Mouse (Mus musculus) kidney, adult 8-10 months (tissue): Measurements from ENCODE around the gene Hoxa13.

Experiments
- DNase-seq, 2 experiments: peaks; one replicate each; pipeline ENCODE4 v3.0.0; 2022

The Hoxa13 gene

DNA sequence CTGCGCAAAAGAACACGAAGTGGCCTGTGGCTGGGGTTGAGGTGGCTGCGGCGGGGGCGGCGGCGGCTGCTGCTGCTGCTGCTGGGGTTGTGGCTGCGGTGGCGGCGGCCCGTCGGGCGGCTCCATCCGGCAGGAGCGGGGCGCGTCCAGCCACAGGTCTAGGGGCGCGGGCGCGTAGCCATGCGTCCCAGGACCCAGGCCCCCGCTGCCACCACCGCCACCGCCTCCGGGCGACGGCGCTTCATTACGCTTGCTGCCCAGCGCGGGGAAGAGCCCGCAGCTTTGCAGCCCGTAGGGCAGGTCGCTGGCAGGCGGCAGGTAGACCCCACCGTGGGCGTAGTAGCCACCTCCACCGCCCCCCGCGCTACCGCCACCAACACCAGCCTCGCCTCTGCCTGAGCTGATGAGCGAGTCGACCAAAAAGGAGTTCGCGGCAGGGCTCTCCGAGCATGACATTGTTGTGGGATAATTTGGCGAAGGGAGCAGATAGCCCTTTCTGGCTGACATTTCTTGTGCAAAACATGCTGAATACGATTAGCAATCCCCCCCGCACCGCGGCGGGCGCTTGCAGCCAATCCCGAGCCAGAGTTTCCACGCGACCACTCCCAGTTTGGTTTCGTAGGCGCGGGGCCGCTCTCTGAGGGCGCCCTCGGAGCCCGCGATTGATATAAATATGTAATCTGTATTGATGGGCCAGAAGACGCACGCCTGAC, 26.1 kb downstream of the Hoxa13 start:
- DNase-seq, result no peak

DNA sequence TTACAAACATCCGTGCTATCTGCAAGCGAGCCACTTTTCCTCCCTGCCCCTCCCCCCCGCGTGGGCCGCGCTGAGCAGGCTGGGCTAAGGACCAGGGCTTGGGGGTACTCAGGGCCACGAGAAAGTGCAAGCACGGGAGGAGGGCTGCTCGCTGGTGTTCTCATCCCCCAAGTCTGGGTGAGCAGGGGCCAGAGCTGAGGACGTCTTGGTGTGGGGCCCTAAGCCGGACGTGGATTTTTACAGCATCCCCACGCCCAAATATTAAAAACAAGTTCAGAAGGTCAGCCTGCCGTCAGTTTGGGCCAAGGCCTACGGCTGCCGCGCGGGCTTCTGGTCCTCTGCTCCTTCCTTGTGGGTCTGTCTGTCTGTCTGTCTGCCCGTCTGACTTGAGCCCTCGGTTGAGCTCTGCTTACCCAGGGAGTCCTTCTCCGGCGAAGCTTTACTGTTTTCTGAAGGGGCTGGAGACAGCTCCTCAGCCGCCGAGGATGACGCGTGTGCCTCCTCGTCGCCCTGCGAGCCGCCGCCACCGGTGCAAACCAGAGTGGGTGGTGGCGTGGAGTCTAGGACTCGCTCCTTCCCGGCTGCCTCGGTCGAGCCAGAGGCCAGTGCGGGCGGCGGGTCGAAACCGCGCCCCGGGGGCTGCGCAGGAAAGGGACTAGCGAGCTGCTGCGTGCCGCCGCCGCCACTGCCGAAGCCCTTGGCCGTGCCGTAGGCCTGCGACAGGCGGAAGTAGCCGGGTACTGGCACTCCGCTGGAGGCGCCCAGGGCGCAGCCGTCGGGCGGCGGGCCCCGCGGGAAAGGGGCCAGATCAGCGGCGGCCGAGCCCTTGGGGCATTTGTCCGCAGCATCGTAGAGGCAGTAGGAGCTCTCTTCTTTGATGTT, 26.9 kb downstream of the Hoxa13 start:
- peak; percentile 88 to 90 for DNase-seq

DNA sequence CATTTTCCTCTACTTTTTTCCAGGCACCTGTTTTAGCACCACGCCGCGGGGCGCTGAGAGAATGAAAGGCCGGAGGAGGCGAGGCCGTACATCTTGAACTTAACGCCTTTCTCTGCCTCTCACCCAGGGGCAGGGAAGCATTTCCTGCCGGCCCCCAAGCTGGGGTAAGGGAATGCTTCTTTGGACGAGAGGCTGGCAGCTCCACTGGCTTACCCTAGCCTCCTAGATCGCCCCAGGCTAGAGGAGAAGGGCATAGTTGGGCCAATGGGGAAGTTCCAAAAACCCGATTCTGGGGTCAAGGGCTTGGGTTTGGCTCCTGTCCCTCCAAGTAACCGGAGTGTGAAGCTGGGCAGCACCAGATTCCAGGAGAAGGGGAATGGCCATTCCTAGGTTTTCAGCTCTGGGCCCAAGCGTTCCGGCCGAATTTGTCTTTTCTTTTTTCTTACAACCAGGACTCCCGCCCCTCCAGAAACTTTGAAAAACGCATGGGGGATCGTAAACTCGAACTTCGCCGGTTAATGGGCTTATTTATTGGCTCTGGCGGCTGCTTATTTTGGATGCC, 27.6 kb downstream of the Hoxa13 start:
- no peak for DNase-seq

DNA sequence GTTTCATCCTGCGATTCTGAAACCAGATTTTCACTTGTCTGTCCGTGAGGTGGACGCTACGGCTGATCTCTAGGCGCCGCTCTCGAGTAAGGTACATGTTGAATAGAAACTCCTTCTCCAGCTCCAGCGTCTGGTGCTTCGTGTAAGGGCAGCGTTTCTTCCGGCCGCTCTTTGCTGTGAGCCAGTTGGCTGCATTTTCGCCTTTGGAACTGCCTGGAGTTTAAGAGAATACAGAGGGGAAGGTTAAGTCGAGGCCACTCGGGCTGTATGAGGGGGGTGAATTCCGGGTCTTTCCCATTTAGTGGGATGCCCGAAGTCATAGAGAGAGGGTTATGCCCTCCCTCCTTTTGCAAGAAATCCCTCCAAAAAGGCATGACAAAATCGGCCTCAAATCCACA, 28.1 kb downstream of the Hoxa13 start:
- DNase-seq, result no peak

DNA sequence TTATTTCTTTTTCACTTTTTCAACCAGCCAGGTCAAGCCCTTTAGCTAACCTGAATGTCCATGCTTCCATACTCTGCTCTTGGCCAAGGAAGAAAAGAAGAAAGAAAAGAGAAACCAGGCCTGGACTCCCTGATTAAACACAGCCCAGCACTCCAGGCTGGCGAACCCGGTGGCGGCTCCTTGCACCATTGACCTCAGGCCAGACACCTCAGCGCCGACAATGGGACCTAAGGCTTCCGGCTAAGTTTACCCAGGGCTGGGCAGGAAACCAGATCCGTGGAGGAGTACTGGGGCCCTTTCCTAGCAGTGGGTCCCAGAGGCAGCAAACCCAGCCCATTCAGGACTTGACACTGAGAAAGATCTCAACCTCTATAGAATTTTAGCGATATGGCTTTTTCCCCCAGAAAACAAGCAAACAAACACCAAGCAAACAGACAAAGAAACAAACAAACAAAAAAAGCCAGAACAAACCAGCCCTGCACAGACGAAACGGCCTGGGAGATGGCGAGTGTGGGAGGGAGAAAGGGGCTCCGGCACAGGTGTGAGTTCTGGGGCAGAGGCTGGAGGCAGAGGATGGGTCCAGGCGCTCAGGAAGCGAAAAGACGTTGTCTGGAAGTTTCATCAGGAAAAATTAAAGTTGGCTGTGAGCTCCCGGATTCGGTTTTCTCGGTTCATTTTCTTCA, 28.7 kb downstream of the Hoxa13 start:
- DNase-seq, result peak in 1 of 2 experiments; percentile 67

DNA sequence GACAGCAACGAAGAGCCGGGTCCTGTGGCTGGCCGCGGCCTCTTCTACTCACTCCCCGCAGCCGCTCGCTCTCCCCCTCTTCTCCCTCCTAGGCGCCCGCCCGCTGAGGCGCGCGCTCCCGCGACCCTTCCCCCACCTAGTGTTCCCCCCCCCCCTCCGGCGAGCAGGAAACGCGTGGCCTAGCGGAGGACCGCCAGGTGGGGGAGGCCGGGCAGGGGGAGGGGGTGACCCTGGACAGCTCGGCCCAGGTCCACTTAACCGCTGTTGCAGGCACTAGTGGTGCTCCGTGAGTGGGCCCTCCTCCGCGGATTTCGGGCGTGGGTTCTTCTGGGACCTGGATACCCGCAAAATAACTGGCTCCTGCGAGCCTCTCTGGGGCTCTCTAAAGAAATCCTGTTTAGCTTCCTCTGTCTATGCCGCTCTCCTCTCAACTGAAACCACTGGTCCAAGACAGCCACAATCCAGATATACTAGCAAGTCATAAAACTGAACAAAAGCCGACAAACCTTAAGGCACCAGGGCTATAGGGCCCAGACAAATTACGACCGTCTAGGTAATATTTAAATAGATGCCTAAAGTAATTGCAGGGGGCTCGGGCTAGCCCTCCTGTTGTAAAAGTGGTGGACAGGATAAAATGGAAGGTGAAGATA, 30.0 kb downstream of the Hoxa13 start, which contains the start of gene Hoxa9:
TSS of gene Hoxa9 (minus strand) at position 574 of the 650 bp plus-strand sequence.
- peak in 1 of 2 experiments; percentile 54 for DNase-seq

DNA sequence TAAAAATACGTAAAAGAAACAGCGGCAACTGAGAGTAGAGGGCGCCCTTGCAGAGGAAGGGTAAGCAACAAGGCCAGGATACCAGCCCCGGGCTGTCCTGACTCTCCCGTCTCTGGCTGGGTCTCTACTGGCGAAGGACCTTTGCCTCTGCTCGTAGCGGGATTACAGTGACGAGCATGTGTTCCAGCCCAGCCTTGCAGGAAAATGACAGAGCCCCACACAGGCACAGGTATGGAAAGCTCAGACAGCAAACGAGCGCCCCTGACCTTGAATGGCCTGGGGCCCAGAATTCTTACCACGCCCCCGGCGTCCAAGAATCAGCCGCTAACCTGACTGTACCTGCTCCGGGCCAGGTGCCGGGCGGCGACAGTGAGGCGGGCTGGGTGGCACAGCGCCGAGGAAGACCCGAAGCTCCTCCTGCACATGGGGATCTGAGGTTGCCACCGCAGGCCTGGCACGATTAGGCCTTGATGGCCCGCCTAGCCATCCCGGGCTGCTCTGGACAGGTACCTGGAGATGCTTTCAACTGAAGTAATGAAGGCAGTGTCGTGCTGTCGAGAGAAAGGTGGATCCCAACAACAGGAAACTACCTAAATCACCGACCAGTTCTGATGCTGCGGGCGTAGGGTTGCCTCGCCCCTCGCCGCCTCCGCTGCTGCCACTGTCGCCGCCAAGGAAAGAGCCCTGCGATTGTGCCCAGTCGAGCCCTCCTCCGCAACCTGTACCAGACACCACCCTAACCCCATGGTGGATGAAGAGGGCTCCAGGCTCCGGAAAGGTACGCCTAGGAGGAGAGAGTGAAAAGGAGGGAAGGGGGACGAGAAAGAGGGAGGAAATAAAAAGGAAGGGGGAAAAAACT, 30.9 kb downstream of the Hoxa13 start:
- DNase-seq, result peak; percentile 83 to 86

DNA sequence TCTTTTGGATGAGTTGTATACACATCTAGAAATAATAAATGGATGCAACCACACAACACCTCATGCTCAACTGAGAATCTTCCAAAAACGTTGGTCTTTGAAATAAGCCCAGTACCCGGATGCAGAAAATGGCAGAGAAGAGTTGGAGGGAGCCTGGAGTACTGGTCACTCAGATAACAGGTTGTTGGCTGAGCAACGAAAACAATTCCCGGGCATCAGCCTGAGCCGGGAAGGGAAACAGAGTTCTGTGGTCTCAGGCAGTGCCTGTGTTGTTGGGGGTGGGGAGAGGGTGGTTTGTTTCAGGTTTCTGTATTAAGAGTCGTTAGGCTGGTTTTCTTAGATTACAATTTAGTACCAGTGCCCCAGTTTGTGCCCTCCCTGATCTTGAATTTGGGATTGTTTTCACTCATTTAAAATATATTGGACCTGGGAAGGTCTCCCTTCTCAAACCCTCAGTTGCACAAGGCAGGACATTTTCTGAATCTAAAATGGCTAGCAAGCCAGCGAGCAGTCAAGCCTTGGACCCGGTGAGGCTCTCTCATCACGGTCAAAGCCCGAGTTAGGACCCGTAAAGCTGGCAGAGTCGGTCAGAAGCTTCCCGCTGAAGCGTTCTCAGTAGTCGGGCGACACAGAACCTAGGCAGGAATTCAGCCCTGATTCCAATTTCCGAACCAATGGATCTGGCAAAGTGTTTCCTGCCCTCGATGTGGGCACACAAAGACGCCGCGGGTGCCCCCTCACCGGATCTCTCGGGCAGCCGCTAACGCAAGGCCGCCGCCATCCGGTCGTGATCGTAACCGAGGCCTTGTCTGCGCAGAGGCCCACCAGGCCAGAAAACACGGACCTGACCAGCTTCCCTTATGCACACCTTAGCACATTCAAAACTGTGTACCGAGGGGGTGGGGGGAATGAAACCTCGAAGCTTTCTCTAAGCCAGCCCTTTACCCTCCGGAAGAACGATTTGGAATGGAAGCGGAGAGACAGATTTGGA, 31.9 kb downstream of the Hoxa13 start:
- DNase-seq, result peak; percentile 15 to 60

DNA sequence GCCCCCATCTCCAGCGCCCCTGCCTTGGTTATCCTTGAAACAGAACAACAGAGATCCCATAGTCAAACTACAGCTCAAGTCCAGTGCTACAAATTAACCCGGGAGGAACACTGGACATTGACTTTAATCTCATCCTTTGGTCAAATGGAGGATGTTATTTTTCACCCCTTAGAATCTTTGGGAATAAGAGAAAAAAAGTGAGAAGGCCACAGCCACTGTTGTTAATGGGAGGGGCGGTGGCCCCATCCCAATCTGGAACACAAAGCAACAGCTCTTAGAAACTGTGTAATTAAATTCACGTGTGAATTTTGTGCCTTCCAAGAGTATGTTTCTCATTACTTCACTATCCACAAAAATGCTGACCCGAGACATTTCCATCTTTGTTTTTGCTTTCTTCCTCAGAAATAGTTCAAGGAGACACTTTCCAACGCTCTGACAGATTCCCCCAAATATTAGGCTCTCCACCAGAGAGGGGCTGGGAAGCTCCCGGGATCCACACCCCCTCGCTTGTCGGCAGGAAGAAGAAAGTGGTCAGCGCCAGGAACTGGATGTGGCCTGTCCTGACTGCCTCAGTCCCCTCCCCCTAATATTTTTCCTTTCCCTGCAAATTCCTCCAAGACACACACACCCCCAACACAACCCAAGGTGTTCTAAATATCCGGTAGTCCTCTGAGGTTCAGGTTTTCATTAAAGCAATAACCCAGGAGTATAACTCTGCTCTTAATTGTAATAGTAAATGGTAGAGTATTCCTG, 33.0 kb downstream of the Hoxa13 start:
- DNase-seq, result peak; percentile 46 to 51

DNA sequence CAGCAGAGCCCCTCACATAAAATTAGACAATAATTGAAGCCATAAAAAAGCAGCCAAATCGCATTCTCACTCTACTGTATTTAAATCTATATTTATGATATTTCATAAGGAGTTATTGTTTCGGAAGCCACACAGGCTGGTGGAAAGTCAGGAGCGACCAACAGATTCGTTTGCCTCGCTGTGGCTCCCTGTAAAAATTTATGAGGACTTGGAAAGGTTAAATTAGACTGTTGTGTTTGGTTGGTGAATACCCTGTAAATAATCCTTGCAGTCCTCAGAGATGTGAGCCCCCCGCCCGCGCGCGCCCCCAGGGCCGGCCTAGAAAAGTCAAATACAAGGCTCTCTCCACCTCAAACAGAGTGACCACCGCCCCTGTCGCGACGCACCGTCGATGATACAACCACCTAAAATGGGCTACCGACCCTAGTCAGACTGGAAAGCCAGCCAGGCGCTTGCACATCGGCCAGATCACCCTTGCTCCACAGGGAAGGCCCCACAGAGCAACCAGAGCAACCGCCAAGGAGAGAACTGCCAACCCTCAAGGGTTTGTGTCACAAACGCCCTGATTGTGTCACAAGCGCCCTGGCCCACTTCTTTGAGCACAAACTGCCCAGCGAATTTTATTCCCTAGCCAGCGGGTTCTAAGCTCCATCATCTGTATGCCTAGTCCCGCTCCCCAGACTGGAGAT, 34.0 kb downstream of the Hoxa13 start:
- peak in 1 of 2 experiments; percentile 37 for DNase-seq

DNA sequence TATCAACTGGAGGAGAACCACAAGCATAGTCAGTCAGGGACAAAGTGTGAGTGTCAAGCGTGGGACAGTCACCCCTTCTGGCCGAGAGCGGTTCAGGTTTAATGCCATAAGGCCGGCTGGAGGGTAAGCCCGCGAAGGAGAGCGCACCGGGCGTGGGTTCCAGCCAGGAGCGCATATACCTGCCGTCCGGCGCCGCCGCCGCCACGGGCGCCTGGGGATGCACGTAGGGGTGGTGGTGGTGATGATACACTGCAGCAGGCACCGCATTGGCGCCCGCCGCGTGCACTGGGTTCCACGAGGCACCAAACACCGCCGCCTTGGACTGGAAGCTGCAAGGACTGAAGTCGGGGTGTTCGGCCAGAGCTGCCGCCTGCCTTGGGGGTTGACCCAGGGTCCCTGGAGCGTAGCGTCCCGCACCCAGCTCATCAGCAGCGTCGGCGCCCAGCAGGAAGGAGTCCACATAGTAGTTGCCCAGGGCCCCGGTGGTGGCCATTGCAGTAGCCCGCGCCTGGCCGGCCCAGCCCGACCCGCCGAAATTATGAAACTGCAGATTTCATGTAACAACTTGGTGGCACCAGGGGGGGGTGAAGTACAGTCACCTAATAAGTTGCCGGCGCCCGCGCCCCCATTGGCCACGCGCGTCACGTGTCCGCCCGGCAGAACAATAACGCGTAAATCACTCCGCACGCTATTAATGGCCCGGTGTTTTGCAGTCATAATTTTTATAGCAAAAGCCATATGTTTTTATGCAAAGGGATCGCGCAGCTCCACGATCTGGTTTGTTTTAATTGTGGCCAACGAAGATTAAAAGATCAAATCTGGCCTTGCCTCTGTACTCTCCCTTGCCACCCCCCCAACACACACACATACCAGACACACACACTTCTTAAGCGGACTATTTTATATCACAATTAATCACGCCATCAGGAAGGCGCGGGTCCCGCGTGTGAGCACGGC, 34.8 kb downstream of the Hoxa13 start:
- DNase-seq, result peak; percentile 90 to 91

DNA sequence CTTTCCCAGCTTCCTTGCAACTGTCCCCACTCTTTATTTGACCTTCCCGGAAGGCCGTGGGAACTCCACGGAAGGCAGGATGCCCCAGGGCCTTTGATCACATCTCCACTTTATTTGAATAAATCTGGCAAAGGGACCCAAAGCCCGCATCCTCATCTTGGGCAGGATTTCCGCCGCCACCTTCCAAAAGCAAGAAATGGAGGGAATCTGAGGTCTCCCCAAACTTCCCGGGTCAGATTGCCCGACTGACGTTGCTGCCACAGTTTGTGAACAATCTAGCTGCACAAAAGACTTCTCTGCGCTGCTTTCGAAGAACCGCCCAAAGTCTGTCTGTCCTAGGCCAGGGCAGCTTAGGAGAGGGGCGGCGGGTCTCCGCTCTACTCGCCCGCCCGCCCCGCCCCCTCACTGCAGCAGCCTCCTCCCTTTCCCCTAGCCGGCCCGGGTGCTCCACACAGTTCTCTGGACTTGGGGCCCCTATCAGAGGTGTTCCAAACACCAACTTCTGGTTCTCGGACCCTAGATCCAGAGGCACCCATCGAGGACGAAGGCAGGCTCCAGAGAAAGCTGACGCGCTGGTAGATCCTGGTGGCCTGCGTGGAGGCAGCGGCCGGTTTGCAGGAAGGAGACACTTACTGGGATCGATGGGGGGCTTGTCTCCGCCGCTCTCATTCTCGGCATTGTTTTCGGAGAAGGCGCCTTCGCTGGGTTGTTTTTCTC, 35.6 kb downstream of the Hoxa13 start:
- DNase-seq, result peak in 1 of 2 experiments; percentile 35

DNA sequence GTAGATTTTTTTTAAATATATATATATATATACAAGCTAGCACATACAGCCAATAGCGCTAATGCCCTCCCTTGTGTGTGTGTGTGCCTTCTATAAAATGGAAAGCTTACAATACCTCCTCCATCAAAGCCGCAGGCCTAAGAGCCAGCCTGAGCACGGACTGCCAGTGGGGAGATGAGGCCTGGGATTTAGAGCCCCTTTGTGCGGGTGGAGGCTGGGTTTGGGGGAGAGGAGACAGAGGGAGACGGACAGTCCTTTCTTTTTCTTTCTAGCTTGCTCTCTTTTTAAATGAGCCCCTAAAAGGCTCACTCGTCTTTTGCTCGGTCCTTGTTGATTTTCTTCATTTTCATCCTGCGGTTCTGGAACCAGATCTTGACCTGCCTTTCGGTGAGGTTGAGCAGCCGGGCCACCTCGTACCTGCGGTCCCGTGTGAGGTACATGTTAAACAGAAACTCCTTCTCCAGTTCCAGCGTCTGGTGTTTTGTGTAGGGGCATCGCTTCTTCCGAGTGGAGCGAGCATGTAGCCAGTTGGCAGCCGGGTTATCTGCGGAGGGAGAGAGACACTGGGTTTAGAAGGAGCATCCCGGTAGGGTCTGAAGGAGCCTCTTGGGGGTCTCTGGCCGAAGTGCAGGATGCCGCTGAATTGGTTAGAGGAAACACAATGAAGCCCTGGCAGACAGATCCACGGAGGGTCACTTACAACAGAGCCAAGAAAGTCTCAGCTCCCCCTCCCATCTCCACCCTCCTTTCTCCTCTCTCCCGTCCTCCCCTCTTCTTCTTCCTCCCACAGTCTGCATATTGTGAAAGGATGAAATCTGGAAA, 36.5 kb downstream of the Hoxa13 start:
- peak in 1 of 2 experiments; percentile 37 for DNase-seq

DNA sequence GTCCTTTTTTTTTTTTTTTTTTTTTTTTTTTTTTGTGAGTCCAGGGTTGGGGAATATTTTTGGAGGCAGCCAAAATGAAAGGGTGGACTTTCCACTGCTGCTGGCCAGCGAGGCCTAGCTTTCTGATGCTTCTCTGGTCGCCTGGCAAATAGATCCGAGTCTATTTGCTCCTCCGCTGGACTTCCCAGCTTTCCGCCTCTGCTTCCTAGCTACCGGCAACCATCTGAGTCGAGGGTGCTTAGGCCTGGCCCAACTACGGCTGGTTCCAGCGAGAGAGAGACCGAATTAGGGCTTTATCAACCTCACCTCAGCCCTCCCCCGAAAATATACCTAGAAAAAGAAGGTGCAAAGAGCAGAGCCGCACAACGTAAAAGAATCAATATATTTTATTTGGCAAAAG, 38.0 kb downstream of the Hoxa13 start:
- peak in 1 of 2 experiments; percentile 21 for DNase-seq

DNA sequence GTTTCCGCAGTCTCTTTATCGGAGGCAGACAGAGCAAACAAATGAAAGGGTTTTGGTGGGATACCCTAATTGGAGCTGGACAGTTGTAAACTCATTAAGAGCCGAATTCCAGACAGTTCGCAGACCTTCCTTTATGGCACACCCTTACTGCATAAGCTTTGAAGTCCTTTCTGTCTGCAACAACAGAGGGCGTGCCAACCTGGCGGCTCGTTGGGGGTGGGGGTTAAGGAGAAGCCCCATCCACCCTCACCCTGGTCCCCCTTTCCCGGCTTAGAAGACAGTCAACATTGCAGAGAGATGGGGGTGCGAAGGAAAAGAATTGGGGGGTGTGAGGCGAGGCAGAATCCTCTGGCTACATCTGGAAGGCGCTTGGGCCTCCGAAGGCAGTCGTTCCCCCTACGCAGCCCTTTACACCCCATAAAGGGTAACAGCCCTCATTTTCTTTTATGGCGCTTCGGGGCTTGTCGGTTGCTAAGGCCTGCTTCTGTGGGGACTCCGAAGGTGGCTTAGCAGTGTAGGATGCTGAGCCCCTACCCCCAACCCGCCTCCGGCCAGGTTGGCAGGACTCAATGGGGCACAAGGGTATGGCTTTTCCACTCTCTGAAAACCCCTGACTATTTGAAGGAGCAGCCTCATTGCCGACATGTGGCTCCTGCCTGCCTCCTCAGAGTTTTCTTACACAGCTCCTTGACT, 38.5 kb downstream of the Hoxa13 start:
- no peak for DNase-seq
